Comparison of ENCODE assay signal across 8 mouse cellular contexts in the genomic region with DNA sequence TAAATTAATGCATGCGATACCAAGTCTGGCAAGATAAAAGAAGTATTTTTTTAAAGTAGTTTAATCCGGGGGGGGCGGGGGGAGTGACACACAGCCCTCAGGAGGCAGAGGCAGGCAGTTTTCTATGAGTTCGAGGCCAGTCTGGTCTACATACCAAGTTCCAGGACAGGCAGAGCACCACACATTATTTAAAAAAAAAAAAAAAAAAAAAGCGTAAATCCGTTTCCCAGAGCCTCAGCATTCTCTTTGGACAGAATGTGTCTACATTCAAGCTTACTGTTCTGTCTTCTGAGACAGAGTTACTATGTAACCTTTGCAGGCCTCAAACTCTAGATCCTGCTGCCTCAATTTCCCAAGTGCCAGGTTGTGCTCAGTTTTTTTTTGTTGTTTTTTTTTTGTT. TPM values are rescaled to one million over a fixed set of nuclear protein-coding genes. Genes with fewer than 3 reads are reported as not detected.
A peak's percentile ranks its signal among the peaks of the same experiment; 100 is the strongest.
DNase-seq lines count a peak whose midpoint lies in the region; ATAC-seq and TF ChIP-seq lines count a peak whose summit lies in the region.

No protein-coding gene starts in this region.

- no peak for TF ChIP-seq CTCF in gastrocnemius, adult 2 months (IDR thresholded peaks at IDR 0.05)
- no peak for TF ChIP-seq CTCF in testis, adult 2 months (IDR thresholded peaks at IDR 0.05; ENCODE audit: control insufficient read depth, insufficient read depth, insufficient replicate concordance, low read depth, low read length)
- no peak for TF ChIP-seq CTCF in kidney, adult 2 months (conservative IDR thresholded peaks at IDR 0.05; ENCODE audit: insufficient read depth, insufficient read length, low read depth, low read length)

- no peaks in the 10 kb centered on the region for H3K9me3 ChIP-seq in liver, embryonic 13.5 days (replicated peaks)

- intact Hi-C loops in gastrocnemius, adult 2 months (cut with DNase I): loop anchor here (2.0 kb wide), 2 partner anchors 21 to 73 kb away; partner anchors contain the start of gene Timeless
- intact Hi-C loops in gastrocnemius, postnatal 14 days (cut with DNase I; ENCODE audit: low total_unique reads): loop anchor here (5.0 kb wide), 1 partner anchor 70 kb away; no protein-coding TSS in a partner anchor

- no peak for TF ChIP-seq POLR2A in testis, adult 2 months (IDR thresholded peaks at IDR 0.05; ENCODE audit: control insufficient read depth, low read depth, low read length)
- no peak for TF ChIP-seq POLR2A in kidney, adult 2 months (IDR thresholded peaks at IDR 0.05; ENCODE audit: low read depth, low read length)

- peak overlapping the region; percentile 79; the same call in 1 of the 2 replicates for H3K9ac ChIP-seq in liver, embryonic 13.5 days

- no peak for ATAC-seq in liver, embryonic 13.5 days (ENCODE audit: low read depth)

- DNase-seq in gastrocnemius, adult 2 months: no peak
- no peak for DNase-seq in gastrocnemius, postnatal 14 days
- no peak for DNase-seq in testis, postnatal 14 days (ENCODE audit: low spot score)
- DNase-seq in liver, embryonic 13.5 days: no peak
- DNase-seq in right cerebral cortex, postnatal 10 days (ENCODE audit: low spot score in 2 of 2): no peak
- DNase-seq in adrenal gland, postnatal 14 days: no peak
- DNase-seq in kidney, adult 2 months: no peak

- H3K4me3 ChIP-seq in gastrocnemius, adult 2 months: peak overlapping the region; percentile 73
- peak overlapping the region; percentile 91; the same call in 1 of the 2 replicates for H3K4me3 ChIP-seq in testis, adult 2 months (ENCODE audit: control insufficient read depth, low read depth, low read length)
- H3K4me3 ChIP-seq in liver, embryonic 13.5 days (replicated peaks): peak overlapping the region; percentile 73
- no peak overlapping the region for H3K4me3 ChIP-seq in kidney, adult 2 months (ENCODE audit: insufficient read depth, low read depth, low read length)

- H3K4me1 ChIP-seq in testis, adult 2 months (ENCODE audit: control insufficient read depth, insufficient read depth, low read length): peaks cover 9% of the 10 kb centered on the region
- H3K4me1 ChIP-seq in liver, embryonic 13.5 days (replicated peaks): peaks cover 29% of the 10 kb centered on the region
- H3K4me1 ChIP-seq in kidney, adult 2 months (ENCODE audit: control insufficient read depth, insufficient read depth, low read length): peaks cover 3% of the 10 kb centered on the region; the same call in 1 of the 2 replicates

- no peaks in the 10 kb centered on the region for H3K36me3 ChIP-seq in testis, adult 2 months (ENCODE audit: control insufficient read depth, insufficient read depth, low read length)
- H3K36me3 ChIP-seq in liver, embryonic 13.5 days: peaks cover 13% of the 10 kb centered on the region; the same call in 1 of the 2 replicates
- H3K36me3 ChIP-seq in kidney, adult 2 months (ENCODE audit: control insufficient read depth, insufficient read depth, low read length): no peaks in the 10 kb centered on the region

- peak overlapping the region; percentile 97 for H3K4me2 ChIP-seq in liver, embryonic 13.5 days

- 39% methylated on average over 6 of the region's 6 CpGs for WGBS in liver, embryonic 13.5 days (ENCODE audit: insufficient replicate concordance)
- 46% methylated on average over 6 of the region's 6 CpGs for WGBS in kidney, adult 2 months

- H3K27ac ChIP-seq in gastrocnemius, adult 2 months: peak overlapping the region; percentile 90
- H3K27ac ChIP-seq in testis, adult 2 months (ENCODE audit: control insufficient read depth, insufficient read depth, low read depth, low read length): no peak overlapping the region
- H3K27ac ChIP-seq in liver, embryonic 13.5 days: peak overlapping the region; percentile 71
- no peak overlapping the region for H3K27ac ChIP-seq in kidney, adult 2 months (ENCODE audit: insufficient read depth, low read depth, low read length)

- H3K27me3 ChIP-seq in testis, adult 2 months (ENCODE audit: control insufficient read depth, insufficient read depth, low read length): no peaks in the 10 kb centered on the region
- H3K27me3 ChIP-seq in liver, embryonic 13.5 days: peaks cover 3% of the 10 kb centered on the region; the same call in 1 of the 2 replicates
- H3K27me3 ChIP-seq in kidney, adult 2 months (replicated peaks; ENCODE audit: control insufficient read depth, insufficient read depth, low read length): no peaks in the 10 kb centered on the region

RNA-seq across cellular contexts. Expression of gene Spryd4, which starts 0.5 kb away (rescaled TPM):
- total RNA-seq in gastrocnemius, adult 2 months (2021): 10 to 100 TPM; 29.5 to 36.4 TPM
- 10 to 100 TPM; 39.3 to 40.6 TPM for total RNA-seq in gastrocnemius, postnatal 14 days (2021)
- 3.1 and 3.4 TPM in 2 replicates for polyA plus RNA-seq in testis, adult 2 months (2012; rRNA removed)
- polyA plus RNA-seq in liver, embryonic 13.5 days (2015; fragmentation: Nextera tagmentation; extraction: Ambion mirVana): 24.1 and 24.7 TPM in 2 replicates
- total RNA-seq in adrenal gland, postnatal 14 days (2021): 18.9 and 21.5 TPM in 2 replicates
- polyA plus RNA-seq in kidney, adult 2 months (2012; rRNA removed): 15.5 and 17.3 TPM in 2 replicates

RNA-seq across cellular contexts. Expression of gene Mip, which starts 13.5 kb away (rescaled TPM):
- total RNA-seq in gastrocnemius, adult 2 months (2021): not detected
- total RNA-seq in gastrocnemius, postnatal 14 days (2021): not detected
- polyA plus RNA-seq in testis, adult 2 months (2012; rRNA removed): not detected in 2 replicates
- polyA plus RNA-seq in liver, embryonic 13.5 days (2015; fragmentation: Nextera tagmentation; extraction: Ambion mirVana): 0.09 TPM in 1 of 2 replicates, not detected in the other
- total RNA-seq in adrenal gland, postnatal 14 days (2021): not detected in 2 replicates
- polyA plus RNA-seq in kidney, adult 2 months (2012; rRNA removed): not detected in 2 replicates

RNA-seq across cellular contexts. Expression of gene Gls2, which starts 17.9 kb away (rescaled TPM):
- under 1 TPM; 0.59 to 0.67 TPM for total RNA-seq in gastrocnemius, adult 2 months (2021)
- total RNA-seq in gastrocnemius, postnatal 14 days (2021): 1 to 10 TPM in 1 of 2 experiments, under 1 TPM in 1; 0.88 to 1.1 TPM
- 3.7 and 5.3 TPM in 2 replicates for polyA plus RNA-seq in testis, adult 2 months (2012; rRNA removed)
- polyA plus RNA-seq in liver, embryonic 13.5 days (2015; fragmentation: Nextera tagmentation; extraction: Ambion mirVana): 1.9 and 2.2 TPM in 2 replicates
- 2.9 and 31.3 TPM in 2 replicates for total RNA-seq in adrenal gland, postnatal 14 days (2021)
- 0.33 and 0.61 TPM in 2 replicates for polyA plus RNA-seq in kidney, adult 2 months (2012; rRNA removed)

RNA-seq across cellular contexts. Expression of gene Timeless, which starts 19.7 kb away (rescaled TPM):
- 1 to 10 TPM; 1.8 to 2.5 TPM for total RNA-seq in gastrocnemius, adult 2 months (2021)
- 1 to 10 TPM; 3.9 to 5.1 TPM for total RNA-seq in gastrocnemius, postnatal 14 days (2021)
- 3.4 and 4.4 TPM in 2 replicates for polyA plus RNA-seq in testis, adult 2 months (2012; rRNA removed)
- polyA plus RNA-seq in liver, embryonic 13.5 days (2015; fragmentation: Nextera tagmentation; extraction: Ambion mirVana): 34.8 and 37.4 TPM in 2 replicates
- 16.5 and 19.3 TPM in 2 replicates for total RNA-seq in adrenal gland, postnatal 14 days (2021)
- 2.7 and 3.8 TPM in 2 replicates for polyA plus RNA-seq in kidney, adult 2 months (2012; rRNA removed)

RNA-seq across cellular contexts. Expression of gene Rbms2, which starts 32.1 kb away (rescaled TPM):
- total RNA-seq in gastrocnemius, adult 2 months (2021): 10 to 100 TPM; 51.8 to 71.2 TPM
- total RNA-seq in gastrocnemius, postnatal 14 days (2021): 10 to 100 TPM; 55.2 to 57.9 TPM
- polyA plus RNA-seq in testis, adult 2 months (2012; rRNA removed): 17.3 and 19.4 TPM in 2 replicates
- polyA plus RNA-seq in liver, embryonic 13.5 days (2015; fragmentation: Nextera tagmentation; extraction: Ambion mirVana): 7.0 and 8.8 TPM in 2 replicates
- total RNA-seq in adrenal gland, postnatal 14 days (2021): 73.9 and 78.9 TPM in 2 replicates
- polyA plus RNA-seq in kidney, adult 2 months (2012; rRNA removed): 69.0 and 70.1 TPM in 2 replicates

Comparison
In these comparisons a context has a peak if more than half of its experiments do, and no peak if none do; other contexts are left out.
1. H3K27ac ChIP-seq: peak in gastrocnemius, adult 2 months (single experiment) and liver, embryonic 13.5 days (single experiment); none in testis, adult 2 months (single experiment) and kidney, adult 2 months (single experiment).